Mouse (Mus musculus): ENCODE data around the gene Ttc1. TPM values are rescaled to one million over a fixed set of nuclear protein-coding genes. Genes with fewer than 3 reads are reported as not detected.

The Ttc1 gene
- polyA plus RNA-seq, 1 experiment from 2014 or later = 54.7 TPM

- Histone ChIP-seq H3K27ac (replicated peaks) (no peak overlapping the region), H3K4me2 (replicated peaks; ENCODE audit: low read depth) (peak overlapping the region; percentile 73), H3K27me3 (ENCODE audit: control insufficient read depth, insufficient read depth, low read length) (no peaks in the 10 kb centered on the region), H3K36me3 (ENCODE audit: control insufficient read depth, insufficient read depth, low read length) (no peaks in the 10 kb centered on the region), H3K9me3 (ENCODE audit: control insufficient read depth, low read length) (no peaks in the 10 kb centered on the region), H3K9ac (ENCODE audit: low read length) (no peak overlapping the region), H3K4me1 (replicated peaks; ENCODE audit: control insufficient read depth, insufficient read depth) (no peaks in the 10 kb centered on the region), H3K4me3 (ENCODE audit: low read depth, low read length) (peak overlapping the region; percentile 46)
- ATAC-seq (ENCODE audit: low FRiP score, low TSS enrichment) = peak; percentile 82
- DNase-seq (ENCODE audit: low spot score) = peak; percentile 89
- peak; percentile 97 for TF ChIP-seq CTCF (IDR thresholded peaks at IDR 0.05; ENCODE audit: low read depth)
- no peak for TF ChIP-seq EP300 (optimal IDR thresholded peaks at IDR 0.05)
- WGBS = 6% methylated on average over 37 of the region's 37 CpGs
Observed at GRCm38 (mm10) chr11:43766922-43767648, 19.3 kb upstream of the Ttc1 start.

GRCm38 (mm10) chr11:43758436-43758835, 10.6 kb upstream of the Ttc1 start:
- Histone ChIP-seq H3K27me3 (ENCODE audit: control insufficient read depth, insufficient read depth, low read length) (no peaks in the 10 kb centered on the region), H3K36me3 (ENCODE audit: control insufficient read depth, insufficient read depth, low read length) (no peaks in the 10 kb centered on the region), H3K9ac (ENCODE audit: low read length) (no peak overlapping the region), H3K9me3 (ENCODE audit: control insufficient read depth, low read length) (no peaks in the 10 kb centered on the region), H3K4me3 (ENCODE audit: low read depth, low read length) (no peak overlapping the region), H3K4me1 (replicated peaks; ENCODE audit: control insufficient read depth, insufficient read depth) (no peaks in the 10 kb centered on the region), H3K27ac (replicated peaks) (no peak overlapping the region), H3K4me2 (replicated peaks; ENCODE audit: low read depth) (no peak overlapping the region)
- 51% methylated on average over 2 of the region's 2 CpGs for WGBS
- DNase-seq (ENCODE audit: low spot score) (no peak), ATAC-seq (ENCODE audit: low FRiP score, low TSS enrichment) (no peak)
- no peak for TF ChIP-seq CTCF (IDR thresholded peaks at IDR 0.05; ENCODE audit: low read depth)

- TF ChIP-seq EP300 (optimal IDR thresholded peaks at IDR 0.05) = no peak
- no peak for TF ChIP-seq CTCF (IDR thresholded peaks at IDR 0.05; ENCODE audit: low read depth)
- DNase-seq (ENCODE audit: low spot score) = no peak
Observed at GRCm38 (mm10) chr11:43755411-43755810, 7.6 kb upstream of the Ttc1 start.

GRCm38 (mm10) chr11:43754568-43754967, 6.8 kb upstream of the Ttc1 start:
- Histone ChIP-seq H3K4me1 (replicated peaks; ENCODE audit: control insufficient read depth, insufficient read depth) (no peaks in the 10 kb centered on the region), H3K9me3 (ENCODE audit: control insufficient read depth, low read length) (no peaks in the 10 kb centered on the region), H3K27me3 (ENCODE audit: control insufficient read depth, insufficient read depth, low read length) (no peaks in the 10 kb centered on the region), H3K9ac (ENCODE audit: low read length) (no peak overlapping the region), H3K4me3 (ENCODE audit: low read depth, low read length) (no peak overlapping the region), H3K36me3 (ENCODE audit: control insufficient read depth, insufficient read depth, low read length) (no peaks in the 10 kb centered on the region), H3K27ac (replicated peaks) (no peak overlapping the region), H3K4me2 (replicated peaks; ENCODE audit: low read depth) (no peak overlapping the region)
- TF ChIP-seq EP300 (optimal IDR thresholded peaks at IDR 0.05) = no peak
- 60% methylated on average over 1 of the region's 1 CpGs for WGBS
- ATAC-seq (ENCODE audit: low FRiP score, low TSS enrichment) (no peak), DNase-seq (ENCODE audit: low spot score) (no peak)

More at GRCm38 (mm10) chr11:43755411-43755810, 7.6 kb upstream of the Ttc1 start:
- Histone ChIP-seq H3K9ac (ENCODE audit: low read length) (no peak overlapping the region), H3K27me3 (ENCODE audit: control insufficient read depth, insufficient read depth, low read length) (no peaks in the 10 kb centered on the region), H3K4me1 (replicated peaks; ENCODE audit: control insufficient read depth, insufficient read depth) (no peaks in the 10 kb centered on the region), H3K9me3 (ENCODE audit: control insufficient read depth, low read length) (no peaks in the 10 kb centered on the region), H3K4me3 (ENCODE audit: low read depth, low read length) (no peak overlapping the region), H3K4me2 (replicated peaks; ENCODE audit: low read depth) (no peak overlapping the region), H3K27ac (replicated peaks) (no peak overlapping the region), H3K36me3 (ENCODE audit: control insufficient read depth, insufficient read depth, low read length) (no peaks in the 10 kb centered on the region)
- ATAC-seq (ENCODE audit: low FRiP score, low TSS enrichment) = no peak
- WGBS = 74% methylated on average over 5 of the region's 5 CpGs

GRCm38 (mm10) chr11:43751542-43751941, 3.7 kb upstream of the Ttc1 start:
- TF ChIP-seq CTCF (IDR thresholded peaks at IDR 0.05; ENCODE audit: low read depth) (peak; percentile 50), EP300 (optimal IDR thresholded peaks at IDR 0.05) (no peak)
- no peaks in the 10 kb centered on the region for H3K27me3 ChIP-seq (ENCODE audit: control insufficient read depth, insufficient read depth, low read length)
- H3K36me3 ChIP-seq (ENCODE audit: control insufficient read depth, insufficient read depth, low read length) = no peaks in the 10 kb centered on the region
- H3K4me1 ChIP-seq (replicated peaks; ENCODE audit: control insufficient read depth, insufficient read depth) = no peaks in the 10 kb centered on the region
- no peak overlapping the region for H3K9ac ChIP-seq (ENCODE audit: low read length)
- no peak overlapping the region for H3K27ac ChIP-seq (replicated peaks)
- ATAC-seq (ENCODE audit: low FRiP score, low TSS enrichment) (no peak), DNase-seq (ENCODE audit: low spot score) (no peak)
- WGBS = 64% methylated on average over 2 of the region's 2 CpGs
- no peaks in the 10 kb centered on the region for H3K9me3 ChIP-seq (ENCODE audit: control insufficient read depth, low read length)
- no peak overlapping the region for H3K4me3 ChIP-seq (ENCODE audit: low read depth, low read length)
- H3K4me2 ChIP-seq (replicated peaks; ENCODE audit: low read depth) = no peak overlapping the region

GRCm38 (mm10) chr11:43728737-43729301, 19.0 kb downstream of the Ttc1 start:
- no peak for ATAC-seq (ENCODE audit: low FRiP score, low TSS enrichment)
- Histone ChIP-seq H3K9me3 (ENCODE audit: control insufficient read depth, low read length) (no peaks in the 10 kb centered on the region), H3K27me3 (ENCODE audit: control insufficient read depth, insufficient read depth, low read length) (no peaks in the 10 kb centered on the region), H3K4me1 (replicated peaks; ENCODE audit: control insufficient read depth, insufficient read depth) (no peaks in the 10 kb centered on the region), H3K4me3 (ENCODE audit: low read depth, low read length) (no peak overlapping the region), H3K9ac (ENCODE audit: low read length) (no peak overlapping the region), H3K27ac (replicated peaks) (no peak overlapping the region), H3K36me3 (ENCODE audit: control insufficient read depth, insufficient read depth, low read length) (peaks cover 7% of the 10 kb centered on the region; the same call in 1 of the 2 replicates), H3K4me2 (replicated peaks; ENCODE audit: low read depth) (no peak overlapping the region)
- DNase-seq (ENCODE audit: low spot score) = no peak
- 83% methylated on average over 7 of the region's 7 CpGs for WGBS
- no peak for TF ChIP-seq EP300 (optimal IDR thresholded peaks at IDR 0.05)
- no peak for TF ChIP-seq CTCF (IDR thresholded peaks at IDR 0.05; ENCODE audit: low read depth)

Measured in stomach, postnatal 0 days (tissue).